Mouse (Mus musculus) cerebellum, adult 8-10 months (tissue): ENCODE measurements around the gene Gm8994.

Experiments
- DNase-seq: peaks from one replicate; pipeline ENCODE4 v3.0.0; 2022

The Gm8994 gene

GRCm38 (mm10) chr6:136364008-136364407 lies 36.7 kb downstream of the Gm8994 start:
- no peak for DNase-seq

- DNase-seq, result no peak
These were observed 37.2 kb downstream of the Gm8994 start for GRCm38 (mm10) chr6:136364430-136365098.

GRCm38 (mm10) chr6:136376097-136376496 lies 48.8 kb downstream of the Gm8994 start:
- no peak for DNase-seq
